Mouse (Mus musculus) kidney, adult 10 weeks (tissue): ENCODE data around the gene Ccdc142. TPM values are rescaled to one million over a fixed set of nuclear protein-coding genes. Genes with fewer than 3 reads are reported as not detected.

Source experiments
- polyA plus RNA-seq: library from polyadenylated mRNA; stranded (reverse); fragments of 350-450 nt; fragmentation: Illumina TruSeq; extraction: RNeasy Lipid Tissue Mini Kit (QIAGEN cat#74804); gene quantifications from one replicate; pipeline ENCODE4 v1.2.3, GENCODE M21; 2014; ENCODE audit warnings: low read depth, low replicate concordance

Gene Ccdc142
- polyA plus RNA-seq, result not detected

GRCm38 (mm10) chr6:83101316-83101687 lies at the start of gene Ccdc142, which contains the start of gene Gm42688:
Ccdc142 (plus strand) TSS chr6:83101601.
Gm42688 (plus strand) TSS chr6:83101617.

GRCm38 (mm10) chr6:83054074-83054851 lies 47.1 kb upstream of the Ccdc142 start, which contains the start of gene Aup1:
Aup1 (plus strand) TSS chr6:83054521.

GRCm38 (mm10) chr6:83054871-83055431 lies 46.5 kb upstream of the Ccdc142 start, which contains the start of gene Htra2:
Htra2 (minus strand) TSS chr6:83055273.

GRCm38 (mm10) chr6:83057790-83058189 lies 43.6 kb upstream of the Ccdc142 start, which contains the start of gene Dqx1:
Dqx1 (plus strand) TSS chr6:83057844.

GRCm38 (mm10) chr6:83070247-83070310 lies 31.3 kb upstream of the Ccdc142 start, which contains the start of gene Tlx2:
Tlx2 (minus strand) TSS chr6:83070293.

GRCm38 (mm10) chr6:83077630-83078323 lies 23.6 kb upstream of the Ccdc142 start, which contains the start of gene Pcgf1:
Pcgf1 (plus strand) TSS chr6:83077869.

GRCm38 (mm10) chr6:83086121-83087035 lies 15.0 kb upstream of the Ccdc142 start, which contains the start of gene Lbx2:
Lbx2 (plus strand) TSS chr6:83086367.

GRCm38 (mm10) chr6:83108762-83109668 lies 7.6 kb downstream of the Ccdc142 start, which contains the start of gene Mrpl53:
Mrpl53 (plus strand) TSS chr6:83109040.

GRCm38 (mm10) chr6:83115011-83115671 lies 13.7 kb downstream of the Ccdc142 start, which contains the start of gene Mogs:
Mogs (plus strand) TSS chr6:83115496.

GRCm38 (mm10) chr6:83120930-83121862 lies 19.8 kb downstream of the Ccdc142 start, which contains the start of gene Wbp1:
Wbp1 (minus strand) TSS chr6:83121559.

GRCm38 (mm10) chr6:83125331-83125730 lies 23.9 kb downstream of the Ccdc142 start, which contains the start of gene Ino80b:
Ino80b (minus strand) TSS chr6:83125431.

GRCm38 (mm10) chr6:83134951-83135513 lies 33.6 kb downstream of the Ccdc142 start, which contains the start of gene Rtkn:
Rtkn (plus strand) TSS chr6:83135463.

GRCm38 (mm10) chr6:83156259-83156684 lies 54.9 kb downstream of the Ccdc142 start, which contains the start of the genes Wdr54 and 1700003E16Rik:
Wdr54 (minus strand) TSS chr6:83156397.
1700003E16Rik (plus strand) TSS chr6:83156404.

Other genes with a start within 250 kb of the Ccdc142 start
- not detected for gene Sema4f, start 161.8 kb upstream of the Ccdc142 start, polyA plus RNA-seq
- gene M1ap, start 154.7 kb upstream of the Ccdc142 start, polyA plus RNA-seq, result not detected
- not detected for gene Dok1, start 68.1 kb upstream of the Ccdc142 start, polyA plus RNA-seq
- 1.3 TPM for gene Loxl3, start 67.4 kb upstream of the Ccdc142 start, polyA plus RNA-seq
- gene Aup1, start 47.1 kb upstream of the Ccdc142 start, polyA plus RNA-seq, result 3.8 TPM
- 1.8 TPM for gene Htra2, start 46.3 kb upstream of the Ccdc142 start, polyA plus RNA-seq
- gene Dqx1, start 43.8 kb upstream of the Ccdc142 start, polyA plus RNA-seq, result 0.61 TPM
- not detected for gene Tlx2, start 31.3 kb upstream of the Ccdc142 start, polyA plus RNA-seq
- gene Pcgf1, start 23.7 kb upstream of the Ccdc142 start, polyA plus RNA-seq, result 3.8 TPM
- not detected for gene Lbx2, start 15.2 kb upstream of the Ccdc142 start, polyA plus RNA-seq
- 0.53 TPM for gene Gm42688, start within 50 bp of the Ccdc142 start, polyA plus RNA-seq
- 50.2 TPM for gene Mrpl53, start 7.4 kb downstream of the Ccdc142 start, polyA plus RNA-seq
- 2.3 TPM for gene Mogs, start 13.9 kb downstream of the Ccdc142 start, polyA plus RNA-seq
- gene Wbp1, start 20.0 kb downstream of the Ccdc142 start, polyA plus RNA-seq, result 2.1 TPM
- not detected for gene Ino80b, start 23.8 kb downstream of the Ccdc142 start, polyA plus RNA-seq
- gene Rtkn, start 33.9 kb downstream of the Ccdc142 start, polyA plus RNA-seq, result 0.24 TPM
- gene Wdr54, start 54.8 kb downstream of the Ccdc142 start, polyA plus RNA-seq, result not detected
- gene 1700003E16Rik, start 54.8 kb downstream of the Ccdc142 start, polyA plus RNA-seq, result not detected
- gene Dctn1, start 64.3 kb downstream of the Ccdc142 start, polyA plus RNA-seq, result 10.8 TPM
- gene Slc4a5, start 118.2 kb downstream of the Ccdc142 start, polyA plus RNA-seq, result 0.65 TPM
- 3.4 TPM for gene Mthfd2, start 224.3 kb downstream of the Ccdc142 start, polyA plus RNA-seq
- 94.8 TPM for gene Mob1a, start 224.4 kb downstream of the Ccdc142 start, polyA plus RNA-seq
- 118 TPM for gene Bola3, start 247.5 kb downstream of the Ccdc142 start, polyA plus RNA-seq